Mouse (Mus musculus) neural tube, embryonic 14.5 days (tissue): ENCODE data around the gene Pde10a. TPM values are rescaled to one million over a fixed set of nuclear protein-coding genes. Genes with fewer than 3 reads are reported as not detected.

Experiments used
- ATAC-seq: fragments of 200-750 bp; cut with Nextera tagmentation; 2 replicates; pipeline ENCODE4 v1.8.0; 2017; ENCODE audit warnings: low read depth, mild to moderate bottlenecking, moderate TSS enrichment, moderate library complexity
- H3K27ac ChIP-seq: fragments of 300-500 bp; sonication (generic); 2 replicates; pipeline ENCODE4 v1.5.1; 2014; ENCODE audit warnings: low read depth, mild to moderate bottlenecking, control low read depth, low read length, moderate library complexity, mixed read lengths
- H3K27me3 ChIP-seq: fragments of 300-500 bp; sonication (generic); 2 replicates; pipeline ENCODE4 v1.6.1; 2014; ENCODE audit warnings: low read length; ENCODE audit not compliant: control insufficient read depth, insufficient read depth
- H3K36me3 ChIP-seq: fragments of 300-500 bp; sonication (generic); 2 replicates; pipeline ENCODE4 v1.6.1; 2014; ENCODE audit warnings: low read length, mixed read lengths; ENCODE audit not compliant: control insufficient read depth, insufficient read depth
- H3K4me1 ChIP-seq: fragments of 300-500 bp; sonication (generic); 2 replicates; pipeline ENCODE4 v1.6.1; 2014; ENCODE audit warnings: low read length; ENCODE audit not compliant: control insufficient read depth, insufficient read depth
- H3K4me2 ChIP-seq: fragments of 300-500 bp; sonication (generic); 2 replicates; pipeline ENCODE4 v1.6.1; 2014; ENCODE audit warnings: mild to moderate bottlenecking, low read depth, low read length, control low read depth
- H3K4me3 ChIP-seq: fragments of 300-500 bp; sonication (generic); 2 replicates; pipeline ENCODE4 v1.5.1; 2014; ENCODE audit warnings: low read depth, low read length, control low read depth, mixed read lengths
- H3K9ac ChIP-seq: fragments of 300-500 bp; sonication (generic); replicated peaks from 2 replicates; pipeline ENCODE4 v1.6.1; 2014; ENCODE audit warnings: low read depth, mild to moderate bottlenecking, control low read depth, low read length, mixed read lengths
- H3K9me3 ChIP-seq: fragments of 300-500 bp; sonication (generic); 2 replicates; pipeline ENCODE4 v1.6.1; 2016; ENCODE audit warnings: low read length; ENCODE audit not compliant: control insufficient read depth
- WGBS: fragments of 180-500 bp; shearing (Covaris S2); extraction: QIAGEN DNeasy Blood & Tissue Kit; methylation state at CpG from one replicate; pipeline ENCODE4 v1.1.7; 2014; 5-methylcytosine and 5-hydroxymethylcytosine counted together
- polyA plus RNA-seq: library from polyadenylated mRNA; unstranded; fragments of >200 nt; fragmentation: Nextera tagmentation; extraction: Ambion mirVana; gene quantifications from 2 replicates; pipeline ENCODE4 v1.2.1, GENCODE M21; 2014

Pde10a gene
- polyA plus RNA-seq, 1 experiment from 2014 or later = 16.2 TPM

GRCm38 (mm10) chr17:8929636-8930035 is 404.5 kb downstream of the Pde10a start:
- no peak overlapping the region for H3K4me2 ChIP-seq
- H3K36me3 ChIP-seq = no peaks in the 10 kb centered on the region
- H3K4me3 ChIP-seq = no peak overlapping the region
- no peak for ATAC-seq
- no peaks in the 10 kb centered on the region for H3K27me3 ChIP-seq
- peaks cover 9% of the 10 kb centered on the region for H3K4me1 ChIP-seq
- H3K9ac ChIP-seq = no peak overlapping the region
- H3K9me3 ChIP-seq = no peaks in the 10 kb centered on the region
- 54% methylated on average over 8 of the region's 8 CpGs for WGBS
- no peak overlapping the region for H3K27ac ChIP-seq

GRCm38 (mm10) chr17:8935604-8936003 is 410.4 kb downstream of the Pde10a start:
- H3K36me3 ChIP-seq = no peaks in the 10 kb centered on the region
- H3K4me3 ChIP-seq = no peak overlapping the region
- no peak overlapping the region for H3K9ac ChIP-seq
- no peaks in the 10 kb centered on the region for H3K9me3 ChIP-seq
- WGBS = 36% methylated on average over 12 of the region's 12 CpGs
- peak; percentile 58; the same call in 1 of the 2 replicates for ATAC-seq
- H3K27ac ChIP-seq = no peak overlapping the region
- H3K27me3 ChIP-seq = no peaks in the 10 kb centered on the region
- no peaks in the 10 kb centered on the region for H3K4me1 ChIP-seq
- H3K4me2 ChIP-seq = no peak overlapping the region

GRCm38 (mm10) chr17:8936603-8937002 is 411.4 kb downstream of the Pde10a start:
- WGBS = 6% methylated on average over 4 of the region's 4 CpGs
- Histone ChIP-seq H3K4me3 (no peak overlapping the region), H3K27me3 (no peaks in the 10 kb centered on the region), H3K9ac (no peak overlapping the region), H3K4me2 (no peak overlapping the region), H3K27ac (no peak overlapping the region), H3K36me3 (no peaks in the 10 kb centered on the region), H3K4me1 (no peaks in the 10 kb centered on the region), H3K9me3 (no peaks in the 10 kb centered on the region)
- ATAC-seq = no peak

- ATAC-seq = no peak
- Histone ChIP-seq H3K4me1 (no peaks in the 10 kb centered on the region), H3K36me3 (peaks cover 17% of the 10 kb centered on the region), H3K4me2 (no peak overlapping the region), H3K27ac (no peak overlapping the region), H3K27me3 (no peaks in the 10 kb centered on the region), H3K4me3 (no peak overlapping the region), H3K9ac (no peak overlapping the region), H3K9me3 (no peaks in the 10 kb centered on the region)
- 73% methylated on average over 5 of the region's 5 CpGs for WGBS
Observed at GRCm38 (mm10) chr17:8951588-8951987, 426.4 kb downstream of the Pde10a start.

- Histone ChIP-seq H3K9ac (no peak overlapping the region), H3K27ac (no peak overlapping the region), H3K36me3 (peaks cover 17% of the 10 kb centered on the region), H3K4me2 (no peak overlapping the region), H3K9me3 (no peaks in the 10 kb centered on the region), H3K4me3 (no peak overlapping the region), H3K27me3 (no peaks in the 10 kb centered on the region), H3K4me1 (no peaks in the 10 kb centered on the region)
- 84% methylated on average over 8 of the region's 8 CpGs for WGBS
- no peak for ATAC-seq
Observed at GRCm38 (mm10) chr17:8952951-8953350, 427.8 kb downstream of the Pde10a start.

GRCm38 (mm10) chr17:8958125-8958524 is 433.0 kb downstream of the Pde10a start:
- no peak for ATAC-seq
- Histone ChIP-seq H3K9me3 (no peaks in the 10 kb centered on the region), H3K4me2 (no peak overlapping the region), H3K27me3 (no peaks in the 10 kb centered on the region), H3K4me3 (no peak overlapping the region), H3K27ac (no peak overlapping the region), H3K36me3 (no peaks in the 10 kb centered on the region; the same call in 1 of the 2 replicates), H3K9ac (no peak overlapping the region), H3K4me1 (no peaks in the 10 kb centered on the region)
- WGBS = 80% methylated on average over 6 of the region's 6 CpGs

GRCm38 (mm10) chr17:8960386-8960785 is 435.2 kb downstream of the Pde10a start:
- Histone ChIP-seq H3K4me3 (no peak overlapping the region), H3K27ac (no peak overlapping the region), H3K9me3 (no peaks in the 10 kb centered on the region), H3K4me2 (no peak overlapping the region), H3K36me3 (no peaks in the 10 kb centered on the region; the same call in 1 of the 2 replicates), H3K9ac (no peak overlapping the region), H3K4me1 (no peaks in the 10 kb centered on the region), H3K27me3 (no peaks in the 10 kb centered on the region)
- WGBS = 68% methylated on average over 4 of the region's 4 CpGs
- no peak for ATAC-seq

- no peaks in the 10 kb centered on the region; the same call in 1 of the 2 replicates for H3K36me3 ChIP-seq
- H3K4me2 ChIP-seq = no peak overlapping the region
- 67% methylated on average over 5 of the region's 5 CpGs for WGBS
- H3K4me3 ChIP-seq = no peak overlapping the region
- H3K27ac ChIP-seq = no peak overlapping the region
- H3K27me3 ChIP-seq = no peaks in the 10 kb centered on the region
- H3K9ac ChIP-seq = no peak overlapping the region
- H3K9me3 ChIP-seq = no peaks in the 10 kb centered on the region
- H3K4me1 ChIP-seq = no peaks in the 10 kb centered on the region
- ATAC-seq = no peak
Observed at GRCm38 (mm10) chr17:8961097-8961496, 435.9 kb downstream of the Pde10a start.

GRCm38 (mm10) chr17:8961644-8962043 is 436.5 kb downstream of the Pde10a start:
- H3K27ac ChIP-seq = no peak overlapping the region
- no peak overlapping the region for H3K4me2 ChIP-seq
- H3K27me3 ChIP-seq = no peaks in the 10 kb centered on the region
- no peak overlapping the region for H3K9ac ChIP-seq
- WGBS = 30% methylated on average over 14 of the region's 14 CpGs
- ATAC-seq = no peak
- H3K4me1 ChIP-seq = no peaks in the 10 kb centered on the region
- no peaks in the 10 kb centered on the region for H3K9me3 ChIP-seq
- H3K36me3 ChIP-seq = no peaks in the 10 kb centered on the region; the same call in 1 of the 2 replicates
- H3K4me3 ChIP-seq = no peak overlapping the region
